Mouse (Mus musculus) E14TG2a.4 (cell line): ENCODE measurements at regions not wholly inside any gene's neighbourhood (a gene's known extent, or its start where the extent isn't known, plus 50 kb on each side); places are given as distances from the start of the nearest gene placed in this dataset.

ENCODE experiments used
- CTCF ChIP-seq: conservative IDR thresholded peaks from 2 replicates; pipeline ENCODE4 v1.5.1; 2014; ENCODE audit warnings: low read length
- NANOG ChIP-seq: IDR thresholded peaks from 2 replicates; pipeline ENCODE4 v1.6.1; 2014; ENCODE audit warnings: borderline replicate concordance, low read length, mixed read lengths

DNA sequence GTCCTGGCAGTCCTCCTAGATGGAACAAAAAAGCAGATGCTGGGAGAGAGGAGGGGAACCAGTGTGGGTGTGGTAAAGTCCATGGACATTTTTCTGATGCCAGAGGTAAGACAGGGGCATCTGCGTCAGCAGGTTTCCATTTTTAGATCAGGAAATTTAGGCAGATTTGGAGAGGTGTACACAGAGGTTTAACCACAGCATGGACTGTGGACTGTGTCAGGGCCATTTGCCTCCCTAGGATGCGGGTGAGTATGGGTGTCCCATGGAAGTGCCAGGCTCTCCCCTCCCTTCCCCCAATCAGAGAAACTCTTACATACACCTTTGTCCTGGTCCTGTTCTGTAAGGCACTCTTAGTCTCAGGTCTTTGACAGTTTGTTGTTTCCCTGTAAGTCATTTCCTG is 443.5 kb upstream of the Slc30a5 start:
- TF ChIP-seq CTCF (no peak), NANOG (no peak)
